Mouse (Mus musculus): ENCODE results near the gene Olfr323.

DNA sequence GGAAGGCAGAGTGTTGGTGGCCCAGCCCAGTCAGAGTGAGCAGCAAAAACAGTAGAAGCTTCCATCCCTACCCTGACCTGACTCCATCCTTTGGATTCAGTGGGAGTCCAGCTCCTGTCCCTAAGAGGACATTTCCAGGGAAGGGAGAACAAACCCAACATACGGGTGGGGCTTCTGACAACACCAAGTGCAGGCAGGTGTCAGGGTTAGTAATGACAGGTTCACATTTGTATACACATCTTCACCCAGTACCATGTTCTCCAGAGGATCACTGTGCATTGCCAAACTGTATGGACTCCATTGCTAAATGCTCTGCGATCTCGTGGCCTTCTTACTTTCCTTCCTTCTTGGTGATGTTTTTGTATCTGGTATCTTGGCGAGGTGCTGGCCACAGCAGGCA lies 14.3 kb downstream of the Olfr323 start, which contains the start of gene 2210407C18Rik:
- TF ChIP-seq CTCF (IDR thresholded peaks at IDR 0.05; ENCODE audit: low read depth), result no peak
- no peak for TF ChIP-seq EP300 (IDR thresholded peaks at IDR 0.05; ENCODE audit: low read depth)

Measured in liver, postnatal 0 days (tissue).